Mouse (Mus musculus): ENCODE data around the gene Mink1.
"Not testable (repeated sequence)": the region's sequence is repeated elsewhere in the genome, so short reads cannot be mapped to it uniquely, and the experiment has no call there.

The Mink1 gene

DNA sequence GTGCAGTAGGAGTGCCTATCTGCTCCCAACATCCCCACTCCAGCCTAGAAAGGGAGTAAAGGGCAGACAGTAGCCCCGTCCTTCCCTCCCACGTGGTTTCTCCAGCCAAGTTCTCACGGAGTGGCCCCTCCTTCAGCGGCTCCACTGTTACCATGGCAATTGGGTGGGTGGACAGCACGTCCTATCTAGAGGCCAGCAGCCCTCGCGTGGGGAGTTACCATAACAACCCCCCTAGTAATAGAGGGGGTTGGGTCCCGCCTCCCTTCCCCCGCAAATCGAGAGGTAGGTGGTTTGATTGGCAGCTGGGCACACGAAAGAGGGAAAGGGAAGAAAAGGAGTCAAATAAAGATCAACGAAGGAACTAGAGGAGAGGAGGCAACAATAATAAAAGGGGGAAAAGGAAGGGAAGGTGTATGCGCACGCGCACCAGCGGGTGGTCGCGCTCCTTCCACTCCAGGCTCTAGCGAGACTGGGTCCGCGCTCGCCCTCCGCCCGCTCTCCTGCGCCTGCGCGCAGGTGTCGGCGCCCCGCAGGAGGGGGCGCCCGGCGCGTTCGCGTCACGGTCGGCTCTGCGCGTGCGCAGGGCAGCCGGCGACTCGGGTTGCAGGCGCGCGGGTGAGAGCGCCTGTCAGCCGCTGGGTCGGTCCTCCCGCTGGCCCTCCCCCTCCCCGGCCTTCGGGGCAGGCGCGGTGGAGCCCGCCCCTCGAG, at the start of gene Mink1:
TSS of gene Mink1 (plus strand) at position 595 of the 708 bp plus-strand sequence.
- in situ Hi-C loops (cut with MboI; ENCODE audit: unreplicated experiment in 2 of 2), result no loop called here

- in situ Hi-C loops (cut with MboI; ENCODE audit: unreplicated experiment in 2 of 2), result loop anchor here (25.0 kb wide), 1 partner anchor 276 kb away; the partner anchor contains the start of genes 0610010K14Rik (in 2 of the 2), Bcl6b (in 2 of the 2), Gm21988 (in 2 of the 2) and Rnasek (in 2 of the 2)
Measured at GRCm38 (mm10) chr11:70513520-70513919, 49.2 kb upstream of the Mink1 start.

- in situ Hi-C loops (cut with MboI; ENCODE audit: unreplicated experiment in 2 of 2), result loop anchor here (25.0 kb wide), 1 partner anchor 277 kb away; the partner anchor contains the start of genes 0610010K14Rik (in 2 of the 2), Bcl6b (in 2 of the 2), Gm21988 (in 2 of the 2) and Rnasek (in 2 of the 2)
Measured at GRCm38 (mm10) chr11:70514288-70514687, 48.4 kb upstream of the Mink1 start, which contains the start of gene Vmo1. Gene Vmo1 (minus strand): TSS chr11:70514616.

DNA sequence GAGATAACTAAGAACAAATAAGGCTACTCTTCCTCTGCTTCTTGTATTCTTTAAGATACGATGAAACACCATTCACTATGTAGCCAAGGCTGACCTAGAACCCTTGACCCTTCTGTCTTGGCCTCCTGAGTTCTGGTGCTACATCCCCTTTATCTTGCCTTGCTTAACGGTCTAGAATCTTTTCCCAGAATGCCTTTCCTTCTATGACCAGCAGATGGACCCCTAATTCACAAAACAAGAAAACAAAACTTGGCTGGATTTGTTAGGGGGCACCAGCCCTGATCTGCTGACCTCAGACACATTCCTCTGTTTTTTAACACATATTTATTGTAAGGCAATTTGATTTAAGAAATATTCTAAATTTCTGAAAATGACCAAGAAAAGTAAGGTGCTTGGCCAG, 46.3 kb upstream of the Mink1 start:
- in situ Hi-C loops (cut with MboI; ENCODE audit: unreplicated experiment in 2 of 2), result loop anchor here (5.0 to 25.0 kb wide), 4 partner anchors 86 to 279 kb away; partner anchors contain the start of genes 0610010K14Rik (in 2 of the 2), Bcl6b (in 2 of the 2), Gm21988 (in 2 of the 2) and Rnasek (in 2 of the 2)

- in situ Hi-C loops (cut with MboI; ENCODE audit: unreplicated experiment in 2 of 2), result loop anchor here (5.0 to 25.0 kb wide), 4 partner anchors 84 to 281 kb away; partner anchors contain the start of genes 0610010K14Rik (in 2 of the 2), Bcl6b (in 2 of the 2), Gm21988 (in 2 of the 2) and Rnasek (in 2 of the 2)
Measured at GRCm38 (mm10) chr11:70518436-70518835, 44.2 kb upstream of the Mink1 start.

DNA sequence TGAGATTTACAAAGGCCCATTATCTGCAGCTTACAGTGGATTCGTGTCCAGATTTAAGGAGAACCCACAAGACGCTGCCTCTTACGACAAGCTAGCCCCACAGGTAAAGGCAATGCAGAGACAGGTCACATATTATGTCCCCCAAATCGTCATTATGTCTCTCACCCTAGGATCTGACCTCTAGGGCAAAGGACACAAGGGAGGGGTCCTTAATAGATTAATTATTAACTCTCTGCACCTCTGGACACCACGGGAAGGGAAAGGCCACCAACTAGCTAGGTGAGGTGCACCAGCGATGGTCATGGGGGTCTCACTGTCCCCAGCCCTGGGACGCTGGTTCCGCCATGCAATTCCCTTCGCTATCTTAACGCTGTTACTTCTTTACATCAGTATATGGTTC, 43.8 kb upstream of the Mink1 start, which contains the start of gene Gltpd2:
TSS of gene Gltpd2 (plus strand) at position 274 of the 400 bp plus-strand sequence.
- in situ Hi-C loops (cut with MboI; ENCODE audit: unreplicated experiment in 2 of 2), result loop anchor here (5.0 to 25.0 kb wide), 4 partner anchors 83 to 282 kb away; partner anchors contain the start of genes 0610010K14Rik (in 2 of the 2), Bcl6b (in 2 of the 2), Gm21988 (in 2 of the 2) and Rnasek (in 2 of the 2)

- in situ Hi-C loops (cut with MboI; ENCODE audit: unreplicated experiment in 2 of 2), result loop anchor here (25.0 kb wide), 1 partner anchor 283 kb away; the partner anchor contains the start of genes 0610010K14Rik (in 2 of the 2), Bcl6b (in 2 of the 2), Gm21988 (in 2 of the 2) and Rnasek (in 2 of the 2)
Measured at GRCm38 (mm10) chr11:70520178-70520769, 42.4 kb upstream of the Mink1 start.

GRCm38 (mm10) chr11:70523306-70523989, 39.2 kb upstream of the Mink1 start:
- in situ Hi-C loops (cut with MboI; ENCODE audit: unreplicated experiment in 2 of 2), result loop anchor here (25.0 kb wide), 1 partner anchor 286 kb away; the partner anchor contains the start of genes 0610010K14Rik (in 2 of the 2), Bcl6b (in 2 of the 2), Gm21988 (in 2 of the 2) and Rnasek (in 2 of the 2)

GRCm38 (mm10) chr11:70524782-70525181, 37.9 kb upstream of the Mink1 start:
- in situ Hi-C loops (cut with MboI; ENCODE audit: unreplicated experiment in 2 of 2), result loop anchor here (25.0 kb wide), 1 partner anchor 287 kb away; the partner anchor contains the start of genes 0610010K14Rik (in 2 of the 2), Bcl6b (in 2 of the 2), Gm21988 (in 2 of the 2) and Rnasek (in 2 of the 2)

GRCm38 (mm10) chr11:70525184-70525678, 37.5 kb upstream of the Mink1 start, which contains the start of gene Psmb6:
Gene Psmb6 (plus strand): TSS chr11:70525367.
- in situ Hi-C loops (cut with MboI; ENCODE audit: unreplicated experiment in 2 of 2), result no loop called here

GRCm38 (mm10) chr11:70525726-70526125, 37.0 kb upstream of the Mink1 start:
- in situ Hi-C loops (cut with MboI; ENCODE audit: unreplicated experiment in 2 of 2), result no loop called here

- in situ Hi-C loops (cut with MboI; ENCODE audit: unreplicated experiment in 2 of 2), result no loop called here
Measured at GRCm38 (mm10) chr11:70526211-70526610, 36.5 kb upstream of the Mink1 start.

- in situ Hi-C loops (cut with MboI; ENCODE audit: unreplicated experiment in 2 of 2), result no loop called here
Measured at GRCm38 (mm10) chr11:70528610-70529009, 34.1 kb upstream of the Mink1 start.

DNA sequence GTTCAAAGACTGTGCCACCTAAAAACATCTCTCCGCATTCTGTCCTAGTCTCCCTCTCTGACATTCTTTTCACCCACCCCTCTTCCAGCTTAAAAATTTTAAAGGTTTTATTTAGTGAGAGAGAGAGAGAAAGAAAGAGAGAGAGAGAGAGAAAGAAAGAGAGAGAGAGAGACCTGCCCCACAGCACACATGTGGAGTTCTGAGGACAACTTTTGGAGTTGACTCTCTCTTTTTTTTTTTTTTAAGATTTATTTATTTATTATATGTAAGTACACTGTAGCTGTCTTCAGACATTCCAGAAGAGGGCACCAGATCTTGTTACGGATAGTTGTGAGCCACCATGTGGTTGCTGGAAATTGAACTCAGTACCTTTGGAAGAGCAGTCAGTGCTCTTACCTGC, 31.6 kb upstream of the Mink1 start:
- in situ Hi-C loops (cut with MboI; ENCODE audit: unreplicated experiment in 2 of 2), result not testable (repeated sequence)

DNA sequence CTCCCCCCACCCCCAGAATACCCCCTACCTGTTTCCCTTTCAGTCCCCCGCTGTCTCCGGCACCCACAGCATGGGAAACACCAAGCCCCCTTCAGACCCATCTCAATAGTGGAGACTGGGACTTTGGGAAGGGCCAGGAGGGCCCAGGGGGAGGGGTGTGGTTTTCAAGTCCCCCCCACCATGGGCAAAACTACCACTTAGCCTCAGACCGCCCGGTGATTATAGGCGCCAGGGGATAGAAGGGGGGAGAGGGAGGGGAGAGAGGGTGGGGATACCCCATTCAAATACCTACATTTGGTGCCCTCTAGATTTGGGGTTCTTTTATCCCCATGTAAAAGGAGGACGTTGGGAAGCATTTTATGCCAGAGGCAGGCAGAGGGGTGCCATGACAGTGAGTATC, 29.8 kb upstream of the Mink1 start, which contains the start of gene Gm40193:
TSS of gene Gm40193 (minus strand) at position 101 of the 400 bp plus-strand sequence.
- in situ Hi-C loops (cut with MboI; ENCODE audit: unreplicated experiment in 2 of 2), result no loop called here

GRCm38 (mm10) chr11:70539423-70539822, 23.3 kb upstream of the Mink1 start:
- in situ Hi-C loops (cut with MboI; ENCODE audit: unreplicated experiment in 2 of 2), result no loop called here

- in situ Hi-C loops (cut with MboI; ENCODE audit: unreplicated experiment in 2 of 2), result loop anchor here (10.0 kb wide), 2 partner anchors 55 to 65 kb away; no protein-coding TSS in a partner anchor
Measured at GRCm38 (mm10) chr11:70539877-70540587, 22.6 kb upstream of the Mink1 start, which contains the start of gene Pld2. Gene Pld2 (plus strand): TSS chr11:70540064.

DNA sequence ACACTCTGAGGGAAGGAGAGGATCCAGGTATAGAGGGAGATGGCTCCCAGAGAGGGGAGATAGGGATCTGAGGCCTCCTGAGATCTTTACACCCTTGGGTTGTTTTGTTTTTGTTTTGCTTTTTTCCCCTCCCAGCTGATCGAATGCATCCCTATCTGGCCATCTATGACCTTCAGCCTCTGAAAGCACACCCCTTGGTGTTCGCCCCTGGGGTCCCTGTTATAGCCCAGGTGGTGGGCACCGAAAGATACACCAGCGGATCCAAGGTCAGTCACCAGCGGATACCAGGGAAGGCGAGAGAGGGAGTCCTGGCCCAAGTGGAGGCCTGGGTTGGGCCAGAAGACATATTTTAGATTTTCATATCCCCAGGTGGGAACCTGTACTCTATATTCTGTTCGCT, 21.8 kb upstream of the Mink1 start:
- in situ Hi-C loops (cut with MboI; ENCODE audit: unreplicated experiment in 2 of 2), result loop anchor here (10.0 kb wide), 2 partner anchors 54 to 64 kb away; no protein-coding TSS in a partner anchor

GRCm38 (mm10) chr11:70541415-70541814, 21.3 kb upstream of the Mink1 start:
- in situ Hi-C loops (cut with MboI; ENCODE audit: unreplicated experiment in 2 of 2), result loop anchor here (10.0 kb wide), 2 partner anchors 53 to 63 kb away; no protein-coding TSS in a partner anchor
